Mouse (Mus musculus): ENCODE results near the gene Noc2l.

The Noc2l gene

DNA sequence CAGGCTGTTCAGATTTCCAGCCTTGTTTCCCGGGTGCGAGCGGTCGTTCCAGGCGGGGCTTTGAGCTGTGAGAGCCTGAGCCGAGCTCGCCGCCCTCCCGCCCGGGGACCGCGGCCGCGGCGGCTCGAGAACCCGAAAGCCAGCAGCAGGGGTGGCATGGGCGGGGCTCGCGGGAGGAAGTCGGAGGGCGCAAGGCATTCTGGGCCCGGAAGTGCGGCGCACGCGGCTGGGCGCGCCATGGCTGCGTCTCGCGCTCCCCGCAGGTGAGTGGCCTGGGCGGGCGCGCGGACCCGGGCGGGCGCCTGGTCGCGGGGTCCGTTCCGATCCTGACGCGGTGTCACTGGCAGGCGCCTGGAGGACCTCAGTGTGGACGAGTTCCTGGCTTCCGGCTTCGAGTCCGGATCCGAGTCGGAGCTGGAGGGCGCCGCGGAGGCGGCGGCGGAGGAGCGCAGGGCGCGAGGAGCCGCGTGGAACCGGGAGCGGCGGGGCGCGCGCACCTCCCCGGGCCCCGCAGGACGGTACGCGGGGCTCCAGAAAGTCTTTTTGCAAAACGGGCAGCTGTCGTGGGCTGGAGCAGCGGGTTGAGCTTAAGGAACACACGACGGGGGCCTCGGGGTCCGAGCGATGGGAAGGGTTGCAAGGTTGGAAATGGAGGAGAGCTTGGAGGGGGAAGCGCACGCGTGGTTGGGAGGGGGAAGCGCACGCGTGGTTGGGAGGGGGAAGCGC is at the start of gene Noc2l:
Gene Noc2l (plus strand): TSS at position 203 of the 726 bp plus-strand sequence.
- peak; percentile 91 for DNase-seq (ENCODE audit: low read depth, low spot score)

GRCm38 (mm10) chr4:156188162-156188810 is 47.5 kb upstream of the Noc2l start:
- DNase-seq (ENCODE audit: low read depth, low spot score): no peak

DNA sequence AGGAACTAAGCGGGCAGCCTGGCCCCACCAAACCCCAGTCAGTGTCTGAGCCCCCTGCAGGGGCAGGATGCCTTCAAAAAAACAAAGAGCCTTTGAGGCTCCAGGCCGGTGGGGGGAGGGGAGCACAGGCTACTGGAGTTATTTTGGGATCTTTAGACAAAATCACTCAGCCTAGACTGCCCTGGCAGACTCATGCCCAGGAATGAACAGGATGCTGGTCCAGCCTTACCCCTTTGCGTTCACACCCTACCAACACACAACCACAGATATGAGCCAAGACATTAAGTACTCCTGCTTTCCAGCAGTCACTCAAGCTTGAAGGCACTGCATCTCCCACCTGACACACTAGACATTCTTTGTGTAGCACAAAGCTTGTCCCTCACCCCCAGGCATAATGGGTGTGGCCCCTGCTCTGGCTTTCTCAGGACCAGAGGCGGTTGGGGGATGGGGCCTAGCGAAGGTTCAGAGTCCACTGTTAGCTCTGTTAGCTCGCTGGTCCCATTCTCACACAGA is 46.9 kb upstream of the Noc2l start:
- no peak for DNase-seq (ENCODE audit: low read depth, low spot score)

GRCm38 (mm10) chr4:156192421-156193199 is 43.2 kb upstream of the Noc2l start:
- DNase-seq (ENCODE audit: low read depth, low spot score): no peak

DNA sequence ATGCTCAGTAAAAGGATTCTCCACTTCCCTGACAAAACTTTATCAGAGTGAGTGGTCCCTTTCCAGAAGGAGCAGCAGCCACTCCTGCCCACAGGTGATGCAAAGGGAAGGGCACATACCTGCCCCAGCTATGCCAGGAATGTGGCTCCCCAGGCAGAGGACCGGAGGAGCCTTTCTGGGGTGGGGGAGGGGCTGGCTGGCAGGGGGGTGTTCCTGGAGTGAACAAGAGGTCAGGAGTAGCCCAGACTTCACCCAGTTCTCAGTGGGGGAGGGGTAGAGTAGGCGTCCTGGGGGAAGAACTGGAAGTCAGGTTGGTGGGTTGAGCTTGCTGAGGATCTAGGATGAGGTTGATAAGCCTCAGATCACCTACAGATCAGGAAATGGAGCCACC is 42.6 kb upstream of the Noc2l start:
- no peak for DNase-seq (ENCODE audit: low read depth, low spot score)

DNA sequence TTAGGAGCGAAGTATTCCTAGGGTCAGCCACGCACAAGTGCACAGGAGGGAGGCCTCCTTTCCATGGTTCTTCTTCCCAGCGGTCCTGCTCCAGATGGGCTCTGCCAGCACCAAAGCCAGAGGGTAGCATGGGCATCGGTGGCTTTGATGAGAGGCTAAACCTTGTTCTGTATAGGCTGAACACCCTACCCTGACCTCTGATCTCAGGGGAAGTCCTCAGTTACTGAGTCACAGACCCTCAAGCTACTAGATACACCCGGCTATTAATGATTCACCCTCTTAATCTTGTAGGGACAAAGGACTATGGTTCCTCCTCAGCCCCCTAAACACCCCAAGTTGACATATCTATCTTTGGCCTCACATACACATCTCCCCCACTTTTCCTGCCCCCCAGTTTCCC is 41.9 kb upstream of the Noc2l start:
- no peak for DNase-seq (ENCODE audit: low read depth, low spot score)

GRCm38 (mm10) chr4:156194346-156194745 is 41.5 kb upstream of the Noc2l start:
- no peak for DNase-seq (ENCODE audit: low read depth, low spot score)

GRCm38 (mm10) chr4:156195927-156196870 is 39.6 kb upstream of the Noc2l start:
- DNase-seq (ENCODE audit: low read depth, low spot score): no peak

GRCm38 (mm10) chr4:156197131-156197828 is 38.5 kb upstream of the Noc2l start, which contains the start of gene Agrn:
Gene Agrn (minus strand): TSS chr4:156197488.
- no peak for DNase-seq (ENCODE audit: low read depth, low spot score)

DNA sequence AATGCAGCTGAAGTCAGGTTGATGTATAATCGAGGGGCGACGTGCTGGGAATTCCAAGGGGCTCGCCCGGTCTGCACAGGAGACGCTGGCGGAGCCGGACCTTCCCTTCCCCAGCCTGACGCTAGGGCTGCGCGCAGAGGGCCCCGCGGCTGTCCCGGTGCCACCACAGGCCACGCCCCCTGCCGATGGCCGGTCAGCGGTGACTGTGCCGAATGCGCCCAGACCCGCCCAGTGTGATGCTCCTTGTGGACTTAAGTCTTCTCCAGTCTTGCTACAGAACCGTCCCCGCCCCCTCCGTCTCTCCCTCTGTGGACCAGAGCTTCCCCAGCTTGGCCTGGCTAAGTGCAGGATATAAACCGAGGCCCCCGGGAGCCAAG is 38.0 kb upstream of the Noc2l start:
- DNase-seq (ENCODE audit: low read depth, low spot score): no peak

- no peak for DNase-seq (ENCODE audit: low read depth, low spot score)
Measured at GRCm38 (mm10) chr4:156200623-156201475, 35.0 kb upstream of the Noc2l start, which contains the start of gene Isg15. Gene Isg15 (minus strand): TSS chr4:156200818.

DNA sequence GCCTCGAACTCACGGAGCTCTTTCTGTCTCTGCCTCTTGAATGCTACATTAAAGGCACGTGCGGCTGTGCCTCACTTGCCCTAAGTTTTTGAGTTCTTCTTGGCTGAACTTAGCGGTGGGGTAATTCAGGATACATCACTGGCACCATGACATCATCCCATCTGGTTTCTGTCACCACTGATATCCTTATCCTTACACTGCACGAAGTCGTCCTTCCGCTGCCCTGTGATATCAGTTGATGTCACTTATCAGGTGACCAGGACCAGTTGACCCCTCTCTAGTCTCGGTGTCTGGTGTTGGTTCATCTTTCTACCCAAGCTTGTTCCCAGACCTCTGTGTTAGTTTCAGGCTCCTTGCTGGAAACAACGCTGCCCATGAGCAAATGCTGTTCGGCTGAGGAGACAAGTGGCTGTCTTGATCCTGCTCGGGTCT is 33.3 kb upstream of the Noc2l start:
- DNase-seq (ENCODE audit: low read depth, low spot score): no peak

DNA sequence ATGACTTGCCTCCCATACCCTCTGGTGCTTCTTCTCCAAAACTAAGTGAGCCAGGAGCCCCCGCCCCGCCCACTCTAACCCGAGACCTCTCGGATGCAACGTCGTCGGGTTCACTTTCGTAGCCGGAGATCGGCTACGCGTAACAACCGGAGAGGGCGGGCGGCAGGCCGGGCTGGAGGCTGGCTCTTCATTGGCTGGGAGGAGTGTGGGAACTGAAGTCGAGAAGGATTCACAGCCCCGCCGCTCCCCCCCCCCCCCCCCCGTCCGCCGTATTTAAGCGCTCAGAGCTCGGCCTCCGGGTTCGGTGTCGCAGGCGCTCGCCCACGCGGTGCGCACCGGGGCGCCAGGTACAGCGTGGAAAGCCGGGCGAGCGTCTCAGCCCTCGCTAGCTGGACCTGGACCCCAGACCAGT is 32.8 kb upstream of the Noc2l start, which contains the start of gene AW011738:
Gene AW011738 (plus strand): TSS at position 304 of the 412 bp plus-strand sequence.
- no peak for DNase-seq (ENCODE audit: low read depth, low spot score)

- no peak for DNase-seq (ENCODE audit: low read depth, low spot score)
Measured at GRCm38 (mm10) chr4:156203413-156204131, 32.2 kb upstream of the Noc2l start.

GRCm38 (mm10) chr4:156208872-156209271 is 26.9 kb upstream of the Noc2l start:
- DNase-seq (ENCODE audit: low read depth, low spot score): no peak

GRCm38 (mm10) chr4:156209963-156210635 is 25.7 kb upstream of the Noc2l start:
- DNase-seq (ENCODE audit: low read depth, low spot score): no peak

- no peak for DNase-seq (ENCODE audit: low read depth, low spot score)
Measured at GRCm38 (mm10) chr4:156213134-156213533, 22.7 kb upstream of the Noc2l start.

DNA sequence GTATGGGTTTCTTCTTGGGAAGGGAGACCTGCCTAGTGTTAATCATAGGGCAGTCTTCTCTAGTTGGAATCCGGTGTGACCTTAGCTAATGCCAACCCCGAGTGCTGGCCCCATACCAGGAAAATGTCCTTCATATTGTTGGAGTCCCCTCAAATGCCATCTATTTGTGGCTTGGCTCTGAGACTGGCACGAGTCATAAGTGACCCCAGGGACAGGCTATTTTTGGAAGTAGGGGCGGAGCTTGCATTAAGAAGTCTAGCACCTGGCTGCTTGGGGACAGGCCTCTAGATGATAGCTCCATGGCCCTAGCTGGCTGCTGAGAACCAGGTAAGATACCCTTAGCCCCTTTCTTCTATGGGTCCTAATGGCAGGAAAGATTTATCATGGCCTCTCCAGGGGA is 20.2 kb upstream of the Noc2l start, which contains the start of gene Perm1:
Gene Perm1 (plus strand): TSS at position 220 of the 400 bp plus-strand sequence.
- no peak for DNase-seq (ENCODE audit: low read depth, low spot score)
